Mouse (Mus musculus) liver, embryonic 11.5 days (tissue): ENCODE measurements at regions not wholly inside any gene's neighbourhood (a gene's known extent, or its start where the extent isn't known, plus 50 kb on each side); places are given as distances from the start of the nearest gene placed in this dataset.

Experiments
- ATAC-seq: fragments of 200-750 bp; cut with Nextera tagmentation; replicated peaks from 2 replicates; pipeline ENCODE4 v1.8.0; 2017; ENCODE audit warnings: moderate number of reproducible peaks, mild to moderate bottlenecking, moderate TSS enrichment, moderate library complexity; ENCODE audit not compliant: low FRiP score
- DNase-seq: peaks from one replicate; pipeline ENCODE4 v3.0.0-alpha.2; 2017; ENCODE audit warnings: low spot score
- H3K27ac ChIP-seq: fragments of 300-500 bp; sonication (generic); 2 replicates; pipeline ENCODE4 v1.5.1; 2014; ENCODE audit warnings: mild to moderate bottlenecking, low read depth, low read length, control low read depth
- H3K27me3 ChIP-seq: fragments of 300-500 bp; sonication (generic); replicated peaks from 2 replicates; pipeline ENCODE4 v1.6.1; 2014; ENCODE audit warnings: low read length, mixed read lengths; ENCODE audit not compliant: control insufficient read depth, insufficient read depth
- H3K36me3 ChIP-seq: fragments of 300-500 bp; sonication (generic); 2 replicates; pipeline ENCODE4 v1.6.1; 2014; ENCODE audit warnings: mild to moderate bottlenecking, low read length, moderate library complexity, mixed read lengths; ENCODE audit not compliant: control insufficient read depth, insufficient read depth
- H3K4me1 ChIP-seq: fragments of 300-500 bp; sonication (generic); replicated peaks from 2 replicates; pipeline ENCODE4 v1.6.1; 2014; ENCODE audit warnings: low read length, mixed read lengths; ENCODE audit not compliant: control insufficient read depth, insufficient read depth
- H3K4me2 ChIP-seq: fragments of 300-500 bp; sonication (generic); 2 replicates; pipeline ENCODE4 v1.6.1; 2014; ENCODE audit warnings: mild to moderate bottlenecking, control low read depth, moderate library complexity
- H3K4me3 ChIP-seq: fragments of 300-500 bp; sonication (generic); 2 replicates; pipeline ENCODE4 v1.5.1; 2014; ENCODE audit warnings: low read depth, low read length, control low read depth
- H3K9ac ChIP-seq: fragments of 300-500 bp; sonication (generic); 2 replicates; pipeline ENCODE4 v1.6.1; 2014; ENCODE audit warnings: low read depth, low read length, control low read depth
- H3K9me3 ChIP-seq: fragments of 300-500 bp; sonication (generic); 2 replicates; pipeline ENCODE4 v1.6.1; 2016; ENCODE audit warnings: low read length, inconsistent platforms, mixed read lengths; ENCODE audit not compliant: control insufficient read depth
- WGBS: fragments of 180-500 bp; shearing (Covaris S2); extraction: QIAGEN DNeasy Blood & Tissue Kit; methylation state at CpG from one replicate; pipeline ENCODE4 v1.1.7; 2014; 5-methylcytosine and 5-hydroxymethylcytosine counted together

DNA sequence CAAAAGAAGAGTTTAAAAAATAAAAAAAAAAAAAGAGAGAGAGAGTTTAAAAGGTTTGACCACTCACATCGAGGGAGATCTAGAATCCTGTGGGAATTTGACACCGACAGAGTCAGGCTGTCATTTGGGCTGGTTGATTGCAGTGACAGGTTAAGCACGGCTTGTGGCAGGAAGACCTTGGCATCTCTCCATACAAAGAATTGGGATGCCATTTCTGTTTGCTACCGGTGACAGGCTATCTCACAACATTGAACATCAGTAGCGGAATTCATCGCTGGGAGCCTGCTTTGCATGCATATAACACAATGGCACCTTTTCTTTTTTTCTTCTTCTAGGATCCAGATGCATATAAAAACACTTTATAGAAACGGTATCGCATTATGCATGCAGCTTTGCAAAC is 53.7 kb upstream of the Gm26657 start:
- Histone ChIP-seq H3K27me3 (no peaks in the 10 kb centered on the region; the same call in 1 of the 2 replicates), H3K9ac (no peak overlapping the region), H3K36me3 (no peaks in the 10 kb centered on the region), H3K27ac (no peak overlapping the region), H3K4me2 (no peak overlapping the region), H3K4me3 (no peak overlapping the region), H3K4me1 (no peaks in the 10 kb centered on the region), H3K9me3 (no peaks in the 10 kb centered on the region)
- no peak for ATAC-seq
- 69% methylated on average over 8 of the region's 8 CpGs for WGBS
- DNase-seq, result no peak

DNA sequence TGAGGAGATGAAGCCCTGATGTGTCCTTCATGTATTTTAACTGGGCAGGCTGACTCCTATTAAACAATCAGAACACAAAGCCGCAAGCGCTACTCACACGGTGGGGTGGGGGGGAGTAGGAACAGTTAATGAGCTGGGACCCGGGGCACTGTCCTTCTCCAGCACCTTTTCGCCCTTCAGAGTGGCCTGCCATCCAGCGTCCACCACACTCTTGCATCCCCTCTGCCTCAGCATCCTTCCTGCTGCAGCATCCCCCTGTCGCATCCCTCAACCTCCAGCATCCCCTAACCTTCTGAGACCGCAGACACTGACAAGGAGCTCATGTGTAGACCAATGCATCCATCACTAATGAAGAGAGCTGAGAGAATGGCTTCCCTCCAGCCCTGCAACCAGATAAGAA is 54.2 kb upstream of the Gm26657 start:
- no peaks in the 10 kb centered on the region for H3K9me3 ChIP-seq
- H3K4me3 ChIP-seq, result no peak overlapping the region
- H3K4me2 ChIP-seq, result no peak overlapping the region
- H3K36me3 ChIP-seq, result no peaks in the 10 kb centered on the region
- no peak overlapping the region for H3K27ac ChIP-seq
- no peak for ATAC-seq
- H3K9ac ChIP-seq, result no peak overlapping the region
- no peaks in the 10 kb centered on the region; the same call in 1 of the 2 replicates for H3K27me3 ChIP-seq
- H3K4me1 ChIP-seq, result no peaks in the 10 kb centered on the region
- WGBS, result 49% methylated on average over 8 of the region's 8 CpGs
- DNase-seq, result no peak

GRCm38 (mm10) chr4:56685123-56685522 is 54.7 kb upstream of the Gm26657 start:
- 10% methylated on average over 9 of the region's 9 CpGs for WGBS
- H3K4me2 ChIP-seq, result no peak overlapping the region
- H3K9ac ChIP-seq, result no peak overlapping the region
- H3K4me1 ChIP-seq, result no peaks in the 10 kb centered on the region
- H3K36me3 ChIP-seq, result no peaks in the 10 kb centered on the region
- no peaks in the 10 kb centered on the region; the same call in 1 of the 2 replicates for H3K27me3 ChIP-seq
- ATAC-seq (no peak; the same call in 1 of the 2 replicates), DNase-seq (peak; percentile 71)
- no peaks in the 10 kb centered on the region for H3K9me3 ChIP-seq
- H3K27ac ChIP-seq, result no peak overlapping the region
- H3K4me3 ChIP-seq, result no peak overlapping the region

GRCm38 (mm10) chr4:56684031-56684430 is 55.8 kb upstream of the Gm26657 start:
- H3K27ac ChIP-seq, result no peak overlapping the region
- H3K4me3 ChIP-seq, result no peak overlapping the region
- no peak overlapping the region for H3K4me2 ChIP-seq
- DNase-seq, result no peak
- H3K27me3 ChIP-seq, result no peaks in the 10 kb centered on the region; the same call in 1 of the 2 replicates
- 77% methylated on average over 7 of the region's 7 CpGs for WGBS
- H3K36me3 ChIP-seq, result no peaks in the 10 kb centered on the region
- ATAC-seq, result no peak
- no peaks in the 10 kb centered on the region for H3K4me1 ChIP-seq
- no peak overlapping the region for H3K9ac ChIP-seq
- H3K9me3 ChIP-seq, result no peaks in the 10 kb centered on the region

DNA sequence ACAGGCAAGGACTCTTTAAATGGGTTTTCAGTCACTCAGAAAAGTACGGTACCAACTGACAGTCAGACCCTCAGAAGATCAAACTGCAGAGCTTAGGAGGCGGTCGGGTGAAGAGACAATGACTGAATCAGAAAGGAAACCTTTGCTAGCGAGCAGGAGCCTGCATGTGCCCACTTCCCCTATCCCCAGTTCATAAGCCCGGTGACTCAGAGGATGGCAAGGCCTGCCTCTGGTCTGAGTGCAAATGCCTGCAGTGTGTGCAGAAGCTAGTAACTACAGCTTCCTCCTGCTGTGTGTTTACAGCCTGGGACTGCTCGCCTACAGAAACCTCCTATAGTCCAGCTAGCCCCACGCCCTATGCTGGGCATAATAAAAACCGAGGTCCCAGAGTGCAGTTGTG is 58.7 kb upstream of the Gm26657 start:
- no peaks in the 10 kb centered on the region for H3K9me3 ChIP-seq
- 58% methylated on average over 8 of the region's 8 CpGs for WGBS
- ATAC-seq (no peak), DNase-seq (no peak)
- no peaks in the 10 kb centered on the region; the same call in 1 of the 2 replicates for H3K27me3 ChIP-seq
- no peak overlapping the region for H3K4me3 ChIP-seq
- H3K27ac ChIP-seq, result no peak overlapping the region
- H3K4me2 ChIP-seq, result no peak overlapping the region
- no peaks in the 10 kb centered on the region for H3K4me1 ChIP-seq
- H3K9ac ChIP-seq, result no peak overlapping the region
- no peaks in the 10 kb centered on the region for H3K36me3 ChIP-seq

DNA sequence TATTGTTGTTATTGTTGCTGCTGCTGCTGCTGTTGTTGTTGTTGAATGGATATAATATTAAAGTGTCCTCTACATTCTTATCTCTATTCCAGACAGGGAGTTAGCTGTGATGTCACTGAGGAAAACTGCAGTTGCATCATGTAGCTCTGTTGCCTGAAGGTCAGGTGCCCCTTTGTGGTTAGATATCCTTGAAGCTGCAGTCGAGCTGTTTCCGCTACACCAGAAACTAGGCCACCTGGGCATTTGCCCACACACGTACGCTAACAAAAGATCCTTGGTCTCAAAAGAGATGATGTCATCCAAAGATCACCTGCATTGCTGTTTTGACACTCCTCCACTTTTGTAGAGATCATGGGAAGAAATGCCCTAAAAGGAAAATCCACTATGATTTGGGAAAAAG is 66.0 kb upstream of the Gm26657 start:
- ATAC-seq (no peak), DNase-seq (no peak)
- peaks cover 3% of the 10 kb centered on the region; the same call in 1 of the 2 replicates for H3K9me3 ChIP-seq
- no peaks in the 10 kb centered on the region for H3K36me3 ChIP-seq
- H3K27me3 ChIP-seq, result no peaks in the 10 kb centered on the region
- WGBS, result 81% methylated on average over 4 of the region's 4 CpGs
- H3K9ac ChIP-seq, result no peak overlapping the region
- H3K4me1 ChIP-seq, result no peaks in the 10 kb centered on the region
- H3K4me2 ChIP-seq, result no peak overlapping the region
- H3K27ac ChIP-seq, result no peak overlapping the region
- H3K4me3 ChIP-seq, result no peak overlapping the region

DNA sequence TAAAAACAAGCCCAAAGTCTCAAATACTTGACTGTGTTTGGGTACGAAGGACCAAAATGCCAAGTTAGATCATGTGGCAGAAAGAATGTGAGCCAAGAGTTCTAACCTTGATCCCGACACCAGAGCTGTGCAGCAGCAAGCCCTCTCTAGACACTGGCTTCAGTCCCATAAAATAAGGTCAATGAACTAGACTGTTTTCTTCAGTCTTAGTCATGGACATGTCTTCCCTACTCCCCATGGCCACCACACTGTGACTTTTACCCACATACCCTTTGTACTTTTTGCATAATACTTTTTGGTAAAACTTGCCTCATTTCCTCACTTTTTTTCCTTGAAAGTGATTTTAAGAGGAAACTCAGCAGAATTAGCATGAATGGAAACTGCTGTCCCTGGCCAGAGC is 74.9 kb upstream of the Gm26657 start:
- DNase-seq (no peak), ATAC-seq (no peak)
- Histone ChIP-seq H3K36me3 (no peaks in the 10 kb centered on the region), H3K4me2 (no peak overlapping the region), H3K27me3 (no peaks in the 10 kb centered on the region), H3K9ac (no peak overlapping the region), H3K4me3 (no peak overlapping the region), H3K9me3 (no peaks in the 10 kb centered on the region), H3K4me1 (no peaks in the 10 kb centered on the region), H3K27ac (no peak overlapping the region)
- WGBS, result 80% methylated on average over 2 of the region's 2 CpGs

GRCm38 (mm10) chr4:56661816-56662215 is 78.1 kb upstream of the Gm26657 start:
- Histone ChIP-seq H3K9me3 (no peaks in the 10 kb centered on the region), H3K9ac (no peak overlapping the region), H3K4me1 (no peaks in the 10 kb centered on the region), H3K4me2 (no peak overlapping the region), H3K27ac (no peak overlapping the region), H3K4me3 (no peak overlapping the region), H3K36me3 (no peaks in the 10 kb centered on the region), H3K27me3 (no peaks in the 10 kb centered on the region)
- no peak for DNase-seq
- no peak for ATAC-seq
- WGBS, result 71% methylated on average over 5 of the region's 5 CpGs

DNA sequence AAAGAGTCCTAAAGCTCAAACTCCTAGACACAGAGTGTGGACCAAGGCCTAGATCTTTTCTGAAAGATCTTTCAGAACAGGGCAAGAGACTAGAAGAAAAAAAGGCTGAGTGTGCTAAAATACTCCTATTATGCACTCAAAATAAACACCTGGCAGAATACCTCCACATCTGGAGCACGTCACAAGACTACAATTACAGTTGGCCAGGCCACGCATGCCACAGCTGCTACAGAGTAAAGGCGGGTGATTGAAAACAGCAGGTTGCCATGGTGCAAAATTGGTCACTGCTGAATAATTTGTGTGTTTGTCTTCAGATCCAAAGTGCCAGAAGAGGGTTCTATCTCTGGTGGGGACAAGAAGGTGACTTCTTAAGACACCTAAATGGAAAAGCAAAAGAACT is 82.8 kb upstream of the Gm26657 start:
- H3K4me3 ChIP-seq, result no peak overlapping the region
- no peaks in the 10 kb centered on the region for H3K9me3 ChIP-seq
- no peak overlapping the region for H3K27ac ChIP-seq
- no peaks in the 10 kb centered on the region for H3K36me3 ChIP-seq
- DNase-seq, result no peak
- no peak for ATAC-seq
- 65% methylated on average over 3 of the region's 3 CpGs for WGBS
- no peaks in the 10 kb centered on the region for H3K27me3 ChIP-seq
- H3K4me2 ChIP-seq, result no peak overlapping the region
- H3K4me1 ChIP-seq, result no peaks in the 10 kb centered on the region
- no peak overlapping the region for H3K9ac ChIP-seq
